Mouse (Mus musculus): ENCODE data around the gene Banf2.

The Banf2 gene

DNA sequence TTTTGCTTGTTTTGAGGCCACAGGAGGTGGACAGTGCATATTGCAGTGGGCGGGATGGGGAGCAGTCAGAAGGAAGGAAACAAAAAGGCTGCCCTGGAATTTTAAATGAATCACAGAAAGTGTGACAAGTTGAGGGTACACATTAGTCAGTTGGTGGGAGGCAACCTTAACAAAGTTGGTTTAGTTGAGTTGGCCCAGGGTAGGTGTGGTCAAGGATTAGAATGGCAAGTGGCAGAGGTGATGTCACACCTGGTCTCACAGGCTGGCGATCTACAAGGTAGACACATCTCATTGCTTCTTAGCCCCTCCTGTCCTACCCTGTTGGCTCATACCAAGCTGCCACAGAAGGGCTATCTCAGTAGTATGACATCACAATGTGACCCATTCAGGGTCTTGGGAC lies at the start of gene Banf2:
TSS of gene Banf2 (plus strand) at position 396 of the 400 bp plus-strand sequence.
- no peak for DNase-seq (ENCODE audit: low read depth, low spot score)

DNA sequence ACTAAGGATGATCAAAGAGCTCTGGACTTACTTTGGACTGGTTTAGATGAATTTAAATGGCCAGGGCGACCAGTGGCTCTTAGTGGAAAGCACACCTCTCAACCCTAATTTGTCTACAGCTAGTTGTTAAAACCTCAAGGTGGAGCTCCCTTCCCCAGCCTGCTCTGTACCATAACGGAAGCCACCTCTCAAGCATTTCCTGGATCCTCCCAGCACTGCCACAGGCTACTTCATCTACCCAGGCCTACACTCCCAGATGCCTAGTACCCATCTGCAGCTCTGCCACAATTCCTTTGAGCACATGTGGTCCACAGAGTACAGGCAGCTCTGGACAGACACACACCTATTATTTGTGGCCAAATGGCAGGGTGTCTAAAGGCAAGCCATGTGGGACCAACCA lies 49.4 kb upstream of the Banf2 start:
- DNase-seq (ENCODE audit: low read depth, low spot score), result no peak

DNA sequence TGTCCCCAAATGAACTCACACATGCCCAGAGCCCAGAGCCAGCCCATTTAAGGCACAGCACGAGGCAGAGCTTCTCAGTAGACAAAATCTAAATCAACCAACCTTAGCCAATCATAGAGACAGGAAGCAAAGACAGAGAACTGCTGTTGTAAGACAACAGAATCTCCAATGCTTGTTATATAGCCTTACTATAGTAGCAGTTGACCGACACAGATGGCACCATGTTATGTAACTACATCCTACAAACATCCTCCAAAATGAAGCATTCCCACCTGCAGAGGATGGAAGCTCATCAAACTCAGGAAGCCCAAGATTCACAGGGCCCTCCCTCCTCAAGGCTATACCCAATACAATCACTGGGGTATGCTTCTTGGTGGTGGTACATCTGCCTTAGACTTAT lies 45.4 kb upstream of the Banf2 start:
- no peak for DNase-seq (ENCODE audit: low read depth, low spot score)

DNA sequence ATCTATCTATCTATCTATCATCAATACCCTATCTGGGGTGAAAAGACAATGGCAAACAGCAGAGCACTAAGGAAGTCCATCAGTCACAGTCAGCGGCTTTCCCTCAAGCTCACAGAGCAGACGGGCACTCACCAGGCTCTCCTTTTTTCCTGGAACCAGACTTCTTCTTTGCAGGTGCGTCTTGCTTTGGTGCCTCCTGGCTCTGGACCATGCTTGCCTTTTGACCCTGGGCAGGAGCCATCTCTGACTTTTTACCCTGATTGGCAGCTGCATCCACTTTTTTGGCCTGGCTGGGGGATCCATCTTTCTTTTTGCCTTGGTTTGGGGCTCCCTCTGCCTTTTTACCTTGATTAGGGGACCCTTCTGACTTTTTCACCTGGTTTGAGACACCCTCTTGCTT lies 44.8 kb upstream of the Banf2 start:
- no peak for DNase-seq (ENCODE audit: low read depth, low spot score)

DNA sequence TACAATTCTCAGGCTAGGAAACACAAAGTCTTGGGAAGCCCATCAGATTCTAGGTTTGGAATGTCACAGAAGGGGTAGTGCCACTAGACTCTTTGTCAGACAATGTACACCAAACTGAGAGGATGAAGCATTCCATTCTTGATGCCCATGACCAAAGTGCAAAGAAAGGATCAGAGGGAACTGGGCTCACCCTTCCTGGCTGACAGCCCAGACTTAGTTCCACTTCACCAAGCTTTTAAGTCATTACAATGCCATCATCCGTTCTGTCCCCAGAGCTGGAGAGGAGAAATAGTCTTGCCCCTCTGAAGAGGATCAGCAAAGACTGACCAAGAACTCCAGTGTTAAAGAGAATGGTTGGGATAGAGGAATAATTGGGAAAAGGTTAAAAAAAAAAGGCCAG lies 41.9 kb upstream of the Banf2 start:
- DNase-seq (ENCODE audit: low read depth, low spot score), result peak; percentile 39

DNA sequence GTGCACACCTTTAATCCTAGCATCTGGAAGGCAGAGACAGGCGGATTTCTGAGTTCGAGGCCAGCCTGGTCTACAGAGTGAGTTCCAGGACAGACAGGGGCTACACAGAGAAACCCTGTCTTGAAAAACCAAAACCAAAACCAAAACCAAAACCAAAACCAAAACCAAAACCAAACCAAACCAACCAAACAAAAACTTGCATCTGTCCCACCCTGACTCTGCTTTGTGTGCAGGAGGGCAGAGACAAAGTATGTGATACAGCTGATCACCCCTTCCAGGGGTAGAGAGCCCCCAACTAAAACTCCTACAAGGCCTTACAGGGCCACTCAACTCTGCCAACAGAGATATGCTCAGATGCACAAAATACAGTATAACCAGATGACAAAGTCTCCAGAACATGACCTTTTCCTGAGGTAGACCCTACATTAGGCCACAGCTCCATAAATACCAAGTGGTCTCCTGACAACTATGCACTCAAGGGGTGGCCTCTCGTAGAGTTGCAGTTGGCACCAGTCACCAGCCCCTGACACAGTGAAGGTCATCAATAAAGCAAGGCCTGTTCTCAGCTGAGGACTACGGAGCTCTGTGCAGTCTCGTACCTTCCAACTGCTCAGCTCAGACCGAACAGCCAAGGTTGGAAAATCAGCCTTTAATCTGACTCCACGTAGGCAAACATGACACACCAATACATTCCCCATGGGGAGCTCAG lies 40.7 kb upstream of the Banf2 start:
- DNase-seq (ENCODE audit: low read depth, low spot score), result no peak

DNA sequence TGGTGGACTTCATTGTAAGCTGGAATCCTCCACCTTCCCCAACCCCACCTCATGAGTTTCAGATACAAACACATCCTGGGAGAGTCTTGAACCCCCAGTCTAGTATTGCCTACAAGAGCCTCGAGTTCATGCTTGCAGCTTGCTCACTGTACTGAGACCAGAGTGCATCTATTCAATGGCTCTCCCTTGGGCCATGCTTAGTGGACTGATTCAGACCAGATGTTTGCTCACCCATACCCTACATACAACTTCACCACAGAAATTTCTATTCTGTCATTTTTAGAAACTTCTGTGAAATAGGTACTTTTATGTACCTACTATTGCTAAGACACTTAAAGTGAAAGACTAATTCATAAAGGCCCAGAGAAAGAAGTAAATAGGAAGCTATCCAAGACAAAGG lies 39.9 kb upstream of the Banf2 start:
- peak; percentile 67 for DNase-seq (ENCODE audit: low read depth, low spot score)

DNA sequence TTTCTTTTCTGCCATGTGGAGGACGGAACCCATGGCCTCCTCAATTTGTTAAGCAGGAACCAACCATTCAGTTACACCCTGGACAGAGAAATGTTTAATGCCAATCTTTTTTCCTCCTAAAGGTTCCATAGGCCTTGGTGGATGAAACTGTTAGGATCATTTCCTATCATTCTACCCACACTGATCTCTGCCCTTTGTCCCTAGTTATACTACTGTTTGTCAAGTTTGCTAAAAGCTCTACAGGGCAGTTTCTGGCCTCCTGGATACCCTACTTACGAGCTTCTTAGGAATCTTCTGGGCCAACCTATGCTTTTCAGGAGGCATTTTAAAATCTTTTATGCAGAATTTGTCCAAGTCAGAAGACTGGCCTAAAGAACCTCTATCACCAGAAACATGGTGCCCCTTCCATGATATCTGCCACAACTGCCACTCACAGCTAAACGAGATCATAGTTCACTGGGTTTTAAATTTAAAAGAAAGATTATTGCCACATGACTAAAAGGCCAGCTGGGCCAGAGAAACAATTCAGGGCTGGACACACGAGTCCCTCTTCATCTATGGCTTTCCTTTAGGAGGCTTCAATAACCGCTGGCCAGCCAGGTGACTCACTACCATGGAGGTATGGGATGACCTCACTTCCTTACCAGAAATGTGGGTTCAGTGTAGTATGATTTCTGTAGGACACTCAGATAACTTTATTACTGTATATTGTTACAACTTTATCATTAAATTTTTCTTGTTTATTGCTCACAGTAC lies 30.5 kb upstream of the Banf2 start:
- DNase-seq (ENCODE audit: low read depth, low spot score), result peak; percentile 40

DNA sequence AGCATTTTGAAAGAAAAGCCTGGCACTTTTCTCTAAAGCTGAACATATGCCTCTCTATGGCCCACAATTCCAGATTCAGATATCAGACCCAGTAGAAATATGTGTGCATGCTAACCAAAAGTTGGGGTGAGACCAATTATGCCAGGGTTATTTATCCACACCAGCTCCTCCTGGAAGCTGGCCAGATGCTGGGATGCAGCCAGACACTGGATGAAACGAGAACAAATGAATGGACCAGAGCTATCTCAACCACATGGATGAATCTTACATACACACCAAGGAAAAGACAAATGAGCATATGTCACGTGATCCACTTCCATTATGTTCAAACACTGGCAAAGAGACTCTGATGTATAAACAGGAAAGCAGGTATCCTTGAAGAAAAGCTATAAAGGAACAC lies 29.3 kb upstream of the Banf2 start:
- DNase-seq (ENCODE audit: low read depth, low spot score), result no peak

DNA sequence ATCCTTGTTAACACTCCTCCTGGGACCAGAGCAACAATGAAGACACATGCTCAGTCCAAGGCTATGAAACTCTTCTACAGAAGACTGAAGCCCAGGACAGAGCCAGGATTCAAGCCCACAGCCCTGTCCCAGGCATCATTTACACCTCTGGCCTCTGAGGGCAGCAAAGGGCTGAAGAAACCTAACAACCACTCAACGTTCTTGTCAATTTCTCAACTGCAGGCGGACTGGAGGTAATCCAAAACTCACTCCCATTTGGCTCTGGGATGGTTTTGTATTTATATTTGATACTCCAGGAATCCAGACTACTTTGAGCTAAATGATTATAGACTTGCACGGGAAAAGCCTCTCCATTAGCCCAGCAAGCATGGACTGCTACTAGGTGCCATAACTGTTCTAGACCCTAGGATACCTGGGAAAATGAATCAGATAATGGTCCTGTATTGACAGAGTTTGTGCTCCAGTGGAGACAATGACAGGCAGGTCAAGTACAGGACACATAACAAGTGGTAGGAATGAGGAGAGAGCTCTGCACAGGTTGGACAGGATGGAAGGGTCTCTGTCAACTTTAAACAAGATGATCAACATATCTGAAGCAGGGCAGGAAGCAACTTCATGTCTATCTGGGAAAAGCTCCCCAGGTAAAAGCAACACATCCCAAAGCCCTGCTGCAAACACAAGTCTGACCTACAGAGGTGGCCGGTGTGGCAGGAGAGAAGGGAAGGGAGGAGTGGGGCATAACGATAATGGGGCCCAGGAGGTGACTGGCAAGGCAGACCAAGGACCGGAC lies 27.5 kb upstream of the Banf2 start:
- DNase-seq (ENCODE audit: low read depth, low spot score), result peak; percentile 42

DNA sequence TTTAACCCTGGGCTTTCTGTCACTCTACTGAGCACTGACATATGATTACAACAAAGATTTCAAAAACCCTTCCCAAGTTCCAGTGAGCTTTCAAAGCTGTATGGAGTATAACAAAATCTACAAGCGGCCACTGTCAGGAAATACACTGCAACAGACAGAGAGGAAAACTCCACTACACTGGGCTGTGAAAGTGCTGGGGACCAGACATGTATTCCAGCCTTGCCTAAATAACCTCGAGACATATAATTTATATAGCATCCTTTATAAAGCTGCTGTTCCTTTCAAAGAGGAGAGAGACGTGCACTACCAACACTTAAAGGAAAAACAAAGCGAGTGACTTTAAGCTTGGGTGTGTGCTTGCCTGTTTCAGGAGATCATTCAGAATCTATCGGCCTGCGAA lies 26.2 kb upstream of the Banf2 start:
- no peak for DNase-seq (ENCODE audit: low read depth, low spot score)

DNA sequence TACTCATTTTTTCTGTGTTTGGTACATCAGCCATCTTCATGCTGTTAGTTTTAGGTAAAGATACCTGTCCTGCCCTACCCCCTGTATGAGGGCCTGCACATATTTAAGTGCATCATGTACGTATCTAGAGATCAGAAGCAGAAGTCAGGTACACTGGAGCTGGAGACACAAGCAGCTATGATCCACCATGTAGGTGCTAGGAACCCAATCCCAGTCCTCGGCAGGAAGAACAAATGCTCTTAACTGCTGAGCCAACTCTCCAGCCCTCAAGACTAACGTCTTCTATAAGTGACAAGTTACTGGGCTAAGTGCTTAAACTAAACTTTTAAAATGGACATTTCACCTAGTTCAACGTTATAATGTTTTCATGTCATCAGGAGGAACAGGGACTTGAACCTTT lies 25.6 kb upstream of the Banf2 start:
- no peak for DNase-seq (ENCODE audit: low read depth, low spot score)

DNA sequence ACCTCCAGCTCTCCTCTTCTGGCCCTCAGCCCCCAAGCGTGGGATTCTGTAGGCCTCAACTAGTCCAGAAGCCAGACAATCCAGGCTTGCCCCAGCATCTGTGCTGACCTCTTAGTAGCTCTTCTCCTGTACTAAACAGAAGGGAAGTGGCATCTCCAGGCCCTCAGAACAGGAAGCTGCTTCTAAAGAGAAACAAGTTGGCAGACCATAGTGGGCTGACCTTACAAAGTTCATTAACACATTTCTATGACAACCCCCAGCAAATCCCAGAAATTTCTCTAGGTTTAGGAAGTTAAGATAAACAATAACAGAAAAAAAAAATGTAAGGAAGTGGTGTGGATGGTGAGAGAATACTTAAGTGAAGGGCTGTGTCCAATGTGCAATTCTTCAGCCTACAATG lies 23.8 kb upstream of the Banf2 start:
- DNase-seq (ENCODE audit: low read depth, low spot score), result peak; percentile 34

DNA sequence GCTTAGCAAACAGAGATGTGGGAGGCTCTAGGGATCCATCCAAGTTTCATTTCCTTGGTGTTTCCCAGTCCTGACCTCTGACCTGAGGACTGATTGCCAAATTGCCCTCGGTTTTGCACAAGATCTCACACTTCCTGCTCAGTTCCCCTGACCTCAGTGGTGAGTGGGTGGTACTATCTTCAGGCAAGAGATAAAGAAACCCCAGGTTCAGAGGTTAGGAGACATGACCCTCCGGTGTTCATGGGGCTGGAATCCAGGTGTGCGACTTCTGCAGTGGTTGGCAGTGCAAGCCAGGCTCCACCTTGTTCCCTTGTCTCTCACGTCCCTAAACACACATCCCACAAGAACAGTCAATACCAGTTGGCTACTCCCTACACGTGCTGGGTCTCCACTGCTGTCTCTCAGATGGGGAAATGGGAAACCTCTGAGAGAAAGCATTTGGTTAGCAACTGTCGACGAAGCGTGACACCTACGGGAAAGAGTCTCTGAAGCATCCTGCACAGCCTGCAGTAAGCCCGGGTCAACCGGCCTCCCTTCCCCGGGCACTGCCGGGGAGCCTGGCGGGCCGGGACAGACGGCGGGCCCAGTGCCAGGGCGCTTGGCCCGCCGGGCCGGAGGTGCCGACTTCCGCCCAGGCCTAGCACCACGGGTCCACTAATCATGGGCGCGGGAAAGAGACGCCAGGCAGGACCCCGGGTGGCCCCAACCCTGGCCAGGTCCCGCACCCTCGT lies 23.1 kb upstream of the Banf2 start:
- DNase-seq (ENCODE audit: low read depth, low spot score), result peak; percentile 68

DNA sequence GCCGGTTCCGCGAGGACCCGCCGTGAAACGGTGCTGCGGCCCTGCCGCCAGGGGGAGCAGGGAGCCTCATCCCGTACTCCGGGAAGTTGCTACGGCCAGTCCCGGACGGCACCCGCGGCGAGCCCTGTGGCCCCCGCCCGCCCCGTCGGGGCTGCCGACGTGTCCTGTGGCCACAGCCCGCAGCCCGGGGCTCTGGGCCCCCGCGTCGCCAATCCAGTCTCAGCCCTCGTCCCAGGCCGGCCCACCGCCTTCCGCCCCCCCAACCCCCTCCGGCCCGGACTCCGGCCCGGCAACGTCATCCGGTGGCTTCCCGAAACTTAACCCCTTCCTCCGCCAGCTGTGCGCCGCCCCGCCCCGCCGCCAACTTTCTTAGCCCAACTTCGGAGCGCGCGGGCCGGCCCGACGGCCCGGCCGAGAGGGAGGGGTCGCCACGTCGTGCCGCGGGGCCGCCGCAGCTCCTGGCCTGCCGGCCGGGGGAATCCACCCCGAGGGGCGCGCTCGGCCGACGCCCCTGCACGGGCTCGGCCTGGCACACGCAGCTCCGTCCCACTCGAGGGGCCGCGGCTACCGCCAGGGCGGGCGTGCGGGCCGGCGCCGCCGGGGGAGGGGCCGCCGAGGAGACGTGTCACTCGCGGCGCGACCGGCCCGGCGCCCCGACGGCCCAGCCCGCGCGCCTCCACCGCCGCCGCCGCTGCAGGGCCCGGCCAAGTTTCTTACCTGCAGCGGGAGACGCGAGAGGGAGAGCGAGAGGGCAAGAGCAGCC lies 22.4 kb upstream of the Banf2 start:
- peak; percentile 73 for DNase-seq (ENCODE audit: low read depth, low spot score)

DNA sequence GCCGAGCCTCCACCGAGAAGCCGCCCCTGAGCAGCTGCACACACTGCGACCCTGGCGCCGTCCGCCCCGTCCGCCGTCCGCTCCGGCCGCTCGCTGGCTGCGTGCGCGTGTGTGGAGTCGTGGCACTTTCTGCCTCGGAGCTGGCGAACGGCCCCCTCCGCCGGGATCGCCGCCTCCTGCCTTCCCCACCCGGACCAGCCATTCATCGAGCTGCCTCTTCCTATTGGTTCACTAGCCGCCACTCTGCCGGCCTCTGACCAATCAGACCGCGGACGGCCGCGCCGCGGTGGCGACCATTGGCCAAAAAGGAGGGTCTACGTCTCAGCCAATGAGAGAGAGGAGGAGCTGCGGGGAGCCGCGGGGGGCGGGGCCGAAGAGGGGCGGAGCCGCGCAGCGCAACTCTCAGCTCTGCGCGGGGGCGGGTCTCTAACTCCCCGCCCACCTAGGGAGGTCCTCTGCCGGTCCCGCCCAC lies 21.7 kb upstream of the Banf2 start, which contains the start of gene Rrbp1:
TSS of gene Rrbp1 (minus strand) at position 184 of the 472 bp plus-strand sequence.
- peak; percentile 98 for DNase-seq (ENCODE audit: low read depth, low spot score)

DNA sequence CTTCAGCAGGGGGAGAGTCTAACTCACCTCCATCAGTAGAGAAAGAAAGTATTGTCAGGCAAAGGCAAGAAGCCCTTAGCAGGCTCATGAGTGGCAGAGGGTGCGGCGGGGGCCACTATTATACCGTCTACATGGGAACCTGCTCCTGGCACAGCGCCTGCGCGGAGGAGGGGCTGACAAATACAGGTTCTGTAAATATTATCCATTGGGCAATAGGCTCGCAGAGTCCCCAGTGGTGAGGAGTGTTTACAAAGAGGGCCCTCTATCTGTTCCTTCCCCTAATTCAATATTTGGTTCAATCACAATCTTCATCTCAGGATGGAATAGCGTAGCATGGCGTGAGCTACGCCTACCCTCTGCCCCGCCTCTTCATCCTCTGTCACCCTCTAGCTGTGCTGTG lies 18.8 kb upstream of the Banf2 start:
- DNase-seq (ENCODE audit: low read depth, low spot score), result no peak

DNA sequence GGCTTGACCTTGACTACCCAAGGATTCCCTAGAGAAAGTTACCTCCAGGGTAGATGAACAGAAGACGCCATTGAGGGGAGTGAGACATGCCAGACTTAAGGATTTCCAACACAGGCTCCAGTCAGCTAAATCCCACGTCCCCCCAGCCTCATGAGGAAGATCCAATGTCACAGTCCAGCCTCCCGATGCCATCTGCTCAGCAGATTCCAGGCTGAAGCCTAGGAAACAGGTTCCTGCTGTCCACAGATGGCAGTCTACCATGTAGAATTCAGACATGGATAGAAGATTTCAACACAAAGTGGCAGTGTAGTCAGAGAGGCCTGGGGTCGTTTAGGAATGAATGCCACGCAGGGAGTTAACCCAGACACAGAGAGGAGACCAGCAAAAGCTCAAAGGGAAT lies 18.4 kb upstream of the Banf2 start:
- DNase-seq (ENCODE audit: low read depth, low spot score), result no peak

DNA sequence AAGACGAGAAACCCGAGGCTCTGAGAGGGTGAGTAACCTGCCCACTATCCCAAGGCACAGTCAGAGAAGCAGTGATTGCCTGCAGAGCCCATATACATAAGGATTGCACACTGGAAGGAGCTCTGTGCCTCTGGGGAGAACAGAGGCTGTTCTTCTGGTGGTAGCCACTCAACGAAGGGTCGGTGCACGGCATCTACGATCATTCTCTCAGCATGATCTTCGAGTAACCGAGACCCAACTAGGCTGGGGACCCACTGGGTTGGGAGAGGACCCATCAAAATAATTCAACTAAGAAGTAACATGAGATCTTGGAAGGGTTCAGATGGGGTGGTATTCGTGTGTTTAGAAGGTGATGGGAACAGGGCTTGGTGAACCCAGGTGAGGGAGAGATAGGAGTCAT lies 17.0 kb upstream of the Banf2 start:
- DNase-seq (ENCODE audit: low read depth, low spot score), result no peak

DNA sequence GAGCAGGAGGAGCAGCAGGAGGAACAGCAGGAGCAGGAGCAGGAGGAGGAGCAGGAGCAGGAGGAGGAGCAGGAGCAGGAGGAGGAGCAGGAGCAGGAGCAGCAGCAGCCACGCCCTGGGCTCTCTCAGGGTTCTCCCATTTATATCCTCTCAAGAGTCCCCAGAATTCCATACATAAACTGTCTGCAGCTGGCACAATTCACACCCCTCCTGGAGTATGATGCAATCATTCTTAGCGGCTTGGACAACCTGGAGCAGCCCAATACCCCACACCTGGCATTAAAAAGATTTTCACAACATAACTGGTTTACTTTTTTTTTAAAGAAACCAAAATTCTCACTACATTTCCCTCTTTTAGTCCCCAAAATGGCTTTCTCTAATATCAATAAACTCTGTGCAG lies 12.9 kb upstream of the Banf2 start:
- no peak for DNase-seq (ENCODE audit: low read depth, low spot score)

DNA sequence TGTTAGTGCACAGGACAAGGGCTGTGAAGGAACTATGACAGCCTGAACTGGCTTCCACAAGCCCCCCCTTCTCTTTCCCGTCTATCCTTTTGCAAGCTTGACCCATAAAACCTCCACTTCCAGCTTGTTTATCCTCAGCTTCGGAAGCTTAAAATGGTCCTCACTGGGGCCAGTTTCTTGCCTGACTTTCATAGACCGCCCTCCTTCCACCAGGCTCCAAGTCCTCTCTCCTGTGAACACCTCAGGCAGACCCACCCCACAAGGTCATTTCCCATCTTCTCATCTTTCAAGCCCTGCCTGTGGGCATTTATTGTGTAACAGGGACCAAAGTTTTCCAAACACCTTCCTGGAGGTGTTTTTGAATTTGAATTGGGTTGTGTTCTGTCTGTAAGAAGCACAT lies 10.4 kb upstream of the Banf2 start:
- DNase-seq (ENCODE audit: low read depth, low spot score), result no peak

Measured in 3T3-L1 (cell line).